Mouse (Mus musculus) adrenal gland, adult 8-10 months (tissue): Measurements from ENCODE around the gene Prdm11. TPM values are rescaled to one million over a fixed set of nuclear protein-coding genes. Genes with fewer than 3 reads are reported as not detected.
A peak's percentile ranks its signal among the peaks of the same experiment; 100 is the strongest.

Experiments used
- DNase-seq: peaks from one replicate; pipeline ENCODE4 v3.0.0; 2022
- total RNA-seq, 4 experiments: library from RNA; stranded (reverse); gene quantifications; 2 replicates each; pipeline ENCODE4 v1.2.4; 2022

Prdm11 gene
- total RNA-seq = 10 to 100 TPM; 49.7 to 97.8 (median 69.9) TPM

DNA sequence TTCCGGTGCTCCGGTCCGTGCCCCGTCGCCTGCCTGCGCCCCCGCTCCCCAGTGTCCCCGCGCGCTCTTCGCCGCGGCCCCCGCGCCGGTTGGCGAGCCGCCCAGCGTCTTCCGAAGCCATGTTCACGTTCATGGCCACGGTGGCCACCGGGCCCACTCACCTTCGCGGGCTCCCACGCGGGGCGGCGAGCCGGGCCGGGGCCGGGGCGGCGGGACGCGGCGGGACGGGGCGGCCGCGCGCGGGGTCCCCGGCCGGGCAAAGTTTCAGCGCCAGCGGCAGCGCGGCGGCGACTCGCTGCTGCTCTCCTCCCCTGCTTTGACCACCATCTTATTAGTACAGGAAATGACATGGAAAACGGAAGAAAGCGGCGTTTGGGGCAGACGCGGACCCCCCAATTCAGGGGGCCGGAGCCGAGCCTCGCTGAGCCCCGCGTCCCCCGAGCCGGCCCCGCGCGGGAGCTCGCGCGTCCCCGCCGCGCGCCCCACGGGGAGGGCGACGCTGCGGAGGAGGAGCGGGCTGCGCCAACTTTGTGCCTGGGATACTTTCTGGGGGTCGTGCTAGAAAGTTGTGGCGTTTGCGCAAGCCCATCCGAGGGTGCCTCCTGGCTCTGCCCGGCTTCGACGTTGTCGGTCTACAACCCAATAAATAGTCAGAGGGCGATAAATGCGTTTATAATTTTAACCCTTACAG is at the start of gene Prdm11:
Gene Prdm11, minus strand, starts transcription at position 350 of the 691 bp plus-strand sequence.
- no peak for DNase-seq

DNA sequence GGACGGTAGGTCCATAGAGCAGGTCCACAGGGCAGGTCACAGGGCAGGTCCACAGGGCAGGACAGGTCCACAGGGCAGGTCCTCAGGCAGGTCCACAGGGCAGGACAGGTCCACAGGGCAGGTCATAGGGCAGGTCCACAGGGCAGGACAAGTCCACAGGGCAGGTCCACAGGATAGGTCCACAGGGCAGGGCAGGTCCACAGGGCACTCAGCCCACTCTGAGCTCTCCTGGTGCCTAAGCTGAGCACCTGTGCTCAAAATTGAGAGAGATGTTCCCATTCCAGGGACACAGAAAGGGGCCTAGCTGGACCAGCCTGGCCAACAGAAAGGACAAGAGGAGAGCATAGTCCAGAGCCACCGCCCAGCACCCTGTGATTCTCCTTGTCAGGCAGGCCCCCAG is 46.4 kb upstream of the Prdm11 start:
- no peak for DNase-seq

DNA sequence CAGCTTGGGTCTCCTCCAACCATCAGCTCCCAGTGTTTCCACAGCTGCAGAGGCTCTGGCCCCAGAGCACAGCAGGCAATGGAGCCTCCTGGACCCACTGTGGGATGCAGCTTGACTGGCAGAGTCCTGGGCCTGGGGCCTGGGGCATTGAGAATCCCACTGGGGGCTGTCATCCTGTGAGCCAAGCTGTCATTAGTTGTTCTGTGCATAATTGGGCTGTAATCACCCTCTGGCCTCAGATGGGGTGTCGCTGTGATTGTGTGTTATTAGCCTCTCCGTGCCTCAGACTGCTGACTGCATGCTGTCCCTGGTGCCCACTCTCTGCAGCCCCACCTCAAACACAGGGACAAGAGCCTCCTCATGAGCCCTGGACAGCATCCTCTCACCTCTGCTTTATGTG is 45.7 kb upstream of the Prdm11 start:
- no peak for DNase-seq

DNA sequence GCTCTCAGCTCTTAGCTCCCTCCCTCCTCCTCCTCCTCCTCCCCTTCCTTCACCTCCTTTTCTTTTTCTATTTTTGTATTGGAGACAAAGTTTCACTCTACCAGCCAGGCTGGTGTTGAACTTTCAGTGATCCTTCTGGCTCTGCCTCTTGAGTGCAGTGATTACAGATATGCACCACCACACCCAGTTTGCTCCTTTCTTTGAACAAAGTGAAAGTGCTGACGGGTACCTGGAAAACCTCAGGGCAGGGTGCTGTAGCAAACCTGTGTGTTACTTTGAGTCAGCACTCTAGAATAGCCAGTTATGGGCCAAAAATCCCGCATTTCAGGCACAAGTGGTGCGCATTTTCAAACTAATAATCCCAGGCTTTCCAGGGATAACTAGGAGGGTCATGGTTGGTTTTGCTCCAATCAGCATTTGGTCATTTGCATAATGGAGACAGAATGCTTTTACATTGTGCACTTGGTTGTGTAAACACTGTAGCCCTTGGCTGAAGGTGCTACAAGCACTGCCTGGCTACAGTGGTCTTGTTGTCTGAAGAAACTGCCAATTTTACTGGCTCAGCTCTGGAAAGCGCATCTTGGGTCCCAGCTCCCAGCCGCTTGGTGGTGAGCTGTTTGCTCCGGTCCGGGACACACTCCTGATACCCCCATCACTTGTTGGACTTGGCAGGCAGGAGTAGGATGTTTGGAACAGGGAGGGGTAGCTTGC is 43.6 kb upstream of the Prdm11 start:
- no peak for DNase-seq

DNA sequence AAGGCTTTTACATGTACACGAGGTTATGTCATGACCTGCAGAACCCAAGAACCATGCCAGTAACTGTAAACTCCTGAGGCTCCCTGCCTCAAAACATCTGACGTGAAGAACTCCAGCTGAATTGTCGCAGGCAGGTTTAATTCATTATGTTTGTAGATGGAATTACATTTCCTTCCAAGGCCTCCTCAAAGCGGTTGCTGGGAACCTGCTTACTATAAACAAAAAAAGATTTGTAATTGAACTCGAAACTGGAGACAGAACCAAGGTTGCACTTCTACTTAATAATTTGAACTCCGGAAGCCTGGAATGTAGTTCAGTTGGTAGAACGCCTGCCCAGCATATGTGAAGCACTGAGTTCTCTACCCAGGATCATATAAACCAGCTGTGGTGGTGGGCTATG is 42.0 kb upstream of the Prdm11 start:
- DNase-seq = no peak

DNA sequence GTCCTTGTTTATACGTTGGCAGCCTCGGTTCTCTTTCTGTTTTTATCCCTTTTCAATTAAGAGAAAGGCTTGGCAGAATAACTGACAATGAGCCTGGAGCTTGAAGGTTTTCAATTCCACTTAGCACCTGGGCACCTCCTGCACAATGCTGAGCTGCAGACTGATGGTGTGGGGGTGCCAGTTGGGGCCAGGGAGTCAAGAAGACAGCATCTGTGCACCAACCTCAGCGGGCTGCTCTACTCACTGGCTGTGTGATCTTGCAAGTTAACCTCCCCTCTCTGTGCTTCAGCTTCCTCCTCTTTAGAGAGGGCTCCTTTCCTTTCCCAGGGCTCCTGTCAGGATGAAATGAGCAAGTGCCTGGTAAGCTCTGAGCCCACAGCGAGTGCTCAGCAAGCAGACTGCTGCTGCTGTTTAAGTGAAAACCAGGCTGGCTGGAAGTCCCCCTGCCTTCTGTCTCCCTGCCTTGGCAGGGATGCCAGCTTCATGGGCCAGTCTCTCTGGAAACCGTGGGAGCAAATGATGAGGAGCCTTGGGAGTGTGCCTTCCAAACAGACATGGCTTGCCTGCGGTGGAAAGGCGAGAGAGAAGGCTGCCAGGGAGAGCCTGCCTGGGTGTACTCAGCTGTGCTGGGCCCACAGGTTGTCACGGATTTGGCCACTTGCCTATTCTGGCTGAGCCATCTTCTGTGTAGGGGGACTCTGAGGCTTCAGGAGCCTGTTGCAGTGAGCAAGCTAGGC is 39.5 kb upstream of the Prdm11 start:
- no peak for DNase-seq

DNA sequence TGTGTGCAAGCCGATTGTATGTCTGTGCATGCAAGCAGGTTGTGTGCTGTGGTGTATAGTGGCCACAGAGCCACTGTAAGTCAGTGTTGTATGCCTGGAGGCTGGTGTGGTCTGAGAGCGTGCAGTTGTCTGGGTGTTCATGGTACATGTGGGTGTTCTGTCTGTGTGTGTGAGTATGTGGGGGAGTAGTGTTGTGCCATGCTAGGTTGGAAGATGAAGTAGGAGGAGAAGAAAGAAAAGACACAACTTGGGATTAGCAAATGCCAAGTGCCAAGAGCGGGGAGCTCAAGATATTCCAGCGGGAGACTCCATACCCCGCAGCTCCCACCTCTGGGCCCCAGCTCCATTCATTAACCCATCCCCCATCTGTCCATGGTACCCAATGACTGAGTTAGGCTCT is 38.5 kb upstream of the Prdm11 start:
- DNase-seq = no peak

DNA sequence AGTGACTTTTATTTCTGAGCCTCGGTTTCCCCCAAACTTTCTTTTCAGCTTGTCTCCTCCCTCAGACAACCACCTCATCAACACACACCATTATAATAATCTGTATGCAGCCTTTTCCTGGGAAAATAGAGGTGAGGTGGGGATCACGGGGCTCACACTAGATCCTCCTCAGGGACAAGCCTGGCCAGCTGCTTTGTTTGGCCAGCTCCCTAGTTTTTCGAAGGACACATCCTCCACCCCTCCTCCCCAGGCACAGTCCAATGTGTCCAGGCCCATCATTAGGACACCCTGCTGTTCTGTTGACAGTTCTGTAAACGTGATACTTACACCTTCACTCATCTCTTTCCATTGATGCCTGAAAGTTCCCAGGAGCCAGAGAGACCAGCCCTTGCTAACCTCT is 37.4 kb upstream of the Prdm11 start:
- DNase-seq = no peak

DNA sequence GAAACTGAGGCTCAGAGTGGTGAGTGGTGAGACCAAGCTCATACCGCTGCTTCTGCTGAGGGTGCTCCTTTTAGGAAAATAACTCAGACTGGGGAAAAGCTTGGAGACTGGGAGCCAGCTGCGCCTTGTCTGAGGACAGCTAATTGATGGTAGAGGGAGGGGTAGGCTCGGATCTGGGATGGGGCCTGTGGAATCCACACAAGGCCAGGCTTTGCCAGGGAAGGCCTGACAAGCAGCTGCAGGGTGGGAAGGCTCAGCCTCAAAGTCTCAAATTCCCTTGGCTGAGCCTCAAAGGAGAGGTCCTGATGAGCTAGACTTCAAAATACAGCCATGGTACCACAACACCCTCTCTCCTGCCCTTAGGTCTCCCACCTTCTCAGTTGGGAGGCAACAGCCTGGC is 36.9 kb upstream of the Prdm11 start:
- DNase-seq = no peak

DNA sequence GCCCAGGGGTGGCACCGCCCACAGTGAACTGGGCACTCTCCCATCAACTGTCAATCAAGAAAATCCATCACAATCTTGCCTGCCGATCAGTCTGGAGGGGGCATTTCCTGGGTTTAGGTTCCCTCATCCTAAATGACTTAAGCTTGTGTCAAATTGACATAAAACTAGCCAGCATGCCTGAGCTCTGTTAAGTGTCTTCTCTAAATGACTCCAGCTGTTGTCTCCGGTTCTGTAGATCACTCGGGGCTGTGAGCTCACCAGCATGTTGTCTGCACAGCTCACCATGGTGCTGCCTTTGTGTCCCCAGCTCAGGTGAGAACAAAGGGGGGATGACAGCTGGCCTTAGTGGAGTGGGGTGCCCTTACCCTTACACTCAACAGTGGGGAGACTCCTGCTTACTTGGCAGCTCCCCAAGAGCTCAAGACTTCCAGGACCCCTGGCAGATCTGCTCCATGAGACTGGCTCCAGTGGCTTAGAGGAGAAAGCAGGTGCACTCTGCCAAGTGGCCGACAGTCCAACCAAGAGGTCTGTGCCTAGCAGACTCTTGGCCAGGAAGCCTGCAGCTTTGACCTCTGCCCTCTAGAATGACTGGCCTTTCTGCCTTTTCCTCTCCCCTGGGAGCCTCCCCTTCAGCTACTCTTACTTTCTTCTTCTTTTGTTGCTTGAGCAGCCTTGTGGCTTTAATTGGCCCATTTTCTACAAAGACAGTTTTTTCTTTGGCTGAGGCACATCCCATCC is 35.1 kb upstream of the Prdm11 start:
- DNase-seq = no peak

DNA sequence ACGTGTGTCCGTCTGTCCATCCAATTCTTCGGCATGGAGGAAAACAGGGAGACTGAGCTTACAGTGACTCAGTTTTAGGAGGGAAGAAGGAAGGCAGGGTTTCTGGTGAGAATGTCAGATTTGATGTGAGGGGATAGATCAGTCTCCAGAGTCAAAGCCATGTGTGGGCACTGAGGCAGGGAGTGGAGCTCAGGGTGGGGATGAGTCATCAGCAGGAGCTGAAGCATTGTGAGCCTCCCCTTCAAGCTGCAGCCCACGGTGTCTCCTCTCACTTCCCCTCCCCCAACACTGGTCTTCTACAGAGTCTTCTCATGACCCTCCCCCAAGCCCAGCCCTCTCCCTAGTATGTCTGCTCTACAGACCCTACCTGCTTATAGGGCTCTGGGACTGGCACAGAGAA is 33.4 kb upstream of the Prdm11 start:
- DNase-seq = no peak

DNA sequence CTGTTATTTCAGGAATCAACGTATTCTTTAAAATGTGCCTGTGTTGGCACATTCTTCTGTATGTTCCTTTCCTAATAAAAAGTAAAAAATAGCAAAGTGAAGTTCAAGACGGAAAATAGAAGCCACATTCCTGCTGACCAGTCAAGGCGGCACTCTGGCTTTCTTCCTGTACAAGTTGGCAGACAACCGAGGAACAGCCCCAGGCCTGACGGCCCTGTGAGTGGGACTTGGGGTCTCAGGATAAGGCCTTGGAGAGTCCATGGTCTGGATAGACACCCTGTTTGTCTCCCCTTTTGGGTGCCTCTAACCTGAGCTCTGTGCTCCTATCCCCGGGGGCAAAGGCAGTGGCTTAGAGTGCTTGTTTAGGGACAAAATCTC is 30.6 kb upstream of the Prdm11 start:
- DNase-seq = no peak

DNA sequence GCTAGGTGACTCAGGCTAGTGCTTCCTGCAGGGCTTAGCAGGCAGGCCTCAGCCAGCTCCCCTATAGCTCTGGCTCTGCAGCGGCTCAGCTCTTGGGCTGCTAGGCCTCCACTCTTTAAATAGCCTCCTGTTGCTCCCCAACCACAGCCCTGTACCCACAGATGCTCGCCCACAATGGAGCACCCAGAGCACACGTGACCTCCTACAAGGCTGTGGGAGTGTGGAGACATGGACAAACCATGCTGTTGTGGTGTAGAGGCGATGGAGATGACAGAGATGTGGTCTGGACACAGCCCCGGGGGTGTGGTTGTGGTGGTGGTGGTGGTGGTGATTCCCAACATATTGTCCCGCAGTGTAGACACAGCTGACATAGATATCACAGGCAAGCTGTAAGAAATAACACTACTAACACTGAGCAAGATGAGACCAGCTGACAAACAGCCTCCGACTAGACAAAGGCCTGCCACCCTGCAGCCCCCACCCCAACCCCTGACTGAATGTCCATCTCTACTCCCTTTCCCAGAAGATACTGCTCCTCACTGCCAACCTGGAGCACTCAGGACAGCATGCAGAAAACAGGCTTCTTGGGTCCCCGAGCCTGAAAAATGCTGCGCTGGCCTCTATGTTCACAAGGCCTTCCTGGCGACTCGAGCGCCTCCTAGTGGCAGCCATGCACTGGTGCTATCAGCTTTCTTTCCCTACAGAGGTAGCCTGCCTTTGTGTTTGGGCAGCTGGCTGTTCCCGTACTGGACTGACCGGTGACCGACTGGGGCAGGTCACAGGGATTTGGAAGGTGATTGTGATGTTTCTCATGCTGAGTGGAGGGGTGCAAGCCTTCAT is 30.0 kb upstream of the Prdm11 start:
- no peak for DNase-seq

DNA sequence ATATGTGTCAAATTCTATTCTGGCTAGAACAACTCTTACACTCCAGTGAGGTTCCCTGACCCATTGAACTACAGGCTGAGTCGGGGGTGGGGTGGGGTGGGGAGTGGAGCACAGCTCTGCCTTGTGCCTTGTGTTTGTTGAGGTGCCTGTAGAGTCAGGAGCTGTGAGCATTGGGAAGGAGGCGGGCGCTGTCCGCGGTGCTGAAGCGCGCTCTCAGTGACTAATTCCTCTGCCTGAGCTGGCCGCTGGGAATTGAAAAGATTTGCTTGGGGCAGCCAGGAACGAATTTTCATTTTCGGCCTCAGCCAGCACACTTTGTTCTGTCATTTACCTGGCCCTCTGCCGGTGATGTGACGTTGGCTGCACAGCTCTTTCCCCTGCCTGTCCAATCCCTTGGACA is 25.7 kb upstream of the Prdm11 start:
- DNase-seq = peak; percentile 60

DNA sequence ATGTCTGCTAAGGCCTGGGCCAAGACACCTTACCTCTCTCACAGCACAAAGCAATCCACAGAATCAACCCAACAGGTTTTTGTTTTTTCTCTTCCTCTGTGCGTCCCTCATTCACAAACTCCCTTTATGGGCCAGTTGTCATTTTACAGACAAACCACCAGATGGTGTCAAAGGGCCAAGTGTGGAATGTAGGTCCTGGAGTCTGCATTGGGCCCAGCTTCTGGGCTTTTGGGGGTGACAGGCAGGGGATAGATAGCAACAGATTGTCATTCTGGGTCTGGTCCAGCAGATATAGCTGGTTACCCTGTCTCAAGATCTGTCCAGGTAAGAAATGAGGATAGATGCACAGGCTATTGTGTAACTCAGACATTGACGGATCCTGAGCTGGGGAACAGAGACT is 23.0 kb upstream of the Prdm11 start:
- DNase-seq = no peak

DNA sequence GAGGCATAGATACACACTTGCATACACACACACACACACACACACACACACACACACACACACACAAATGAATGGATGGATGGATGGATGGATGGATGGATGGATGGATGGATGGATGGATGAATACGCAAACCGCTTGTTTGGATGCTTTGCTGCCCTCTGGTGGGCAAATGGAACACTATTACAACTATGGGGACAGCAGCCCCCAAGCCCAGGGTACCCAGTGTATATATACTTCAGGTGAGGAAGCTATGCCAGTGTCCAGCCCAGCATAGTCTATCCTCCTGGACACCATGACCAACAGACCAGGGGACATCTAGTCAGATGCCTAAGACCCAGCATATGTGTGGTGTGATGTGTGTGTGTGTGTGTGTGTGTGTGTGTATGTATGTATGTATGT is 17.4 kb upstream of the Prdm11 start:
- no peak for DNase-seq

DNA sequence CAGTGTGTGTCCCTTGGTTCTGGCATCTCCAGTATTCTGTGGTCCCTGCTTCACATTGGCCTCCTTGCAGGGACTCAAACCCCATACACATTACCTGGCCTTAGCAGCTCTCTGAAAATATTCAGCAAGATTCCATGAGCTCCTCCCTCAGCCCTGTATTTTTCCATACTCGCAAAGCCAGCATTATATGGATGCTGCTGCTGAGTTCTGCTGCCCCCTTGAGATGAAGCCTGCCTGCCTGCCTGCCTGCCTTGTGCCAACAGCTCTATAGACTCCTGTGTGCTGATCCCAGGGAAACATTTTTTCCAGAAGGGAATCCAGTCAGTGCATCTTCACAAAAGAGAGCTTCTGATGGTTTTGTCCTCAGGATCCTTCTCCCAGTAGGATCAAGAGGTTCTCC is 5.9 kb upstream of the Prdm11 start:
- no peak for DNase-seq

DNA sequence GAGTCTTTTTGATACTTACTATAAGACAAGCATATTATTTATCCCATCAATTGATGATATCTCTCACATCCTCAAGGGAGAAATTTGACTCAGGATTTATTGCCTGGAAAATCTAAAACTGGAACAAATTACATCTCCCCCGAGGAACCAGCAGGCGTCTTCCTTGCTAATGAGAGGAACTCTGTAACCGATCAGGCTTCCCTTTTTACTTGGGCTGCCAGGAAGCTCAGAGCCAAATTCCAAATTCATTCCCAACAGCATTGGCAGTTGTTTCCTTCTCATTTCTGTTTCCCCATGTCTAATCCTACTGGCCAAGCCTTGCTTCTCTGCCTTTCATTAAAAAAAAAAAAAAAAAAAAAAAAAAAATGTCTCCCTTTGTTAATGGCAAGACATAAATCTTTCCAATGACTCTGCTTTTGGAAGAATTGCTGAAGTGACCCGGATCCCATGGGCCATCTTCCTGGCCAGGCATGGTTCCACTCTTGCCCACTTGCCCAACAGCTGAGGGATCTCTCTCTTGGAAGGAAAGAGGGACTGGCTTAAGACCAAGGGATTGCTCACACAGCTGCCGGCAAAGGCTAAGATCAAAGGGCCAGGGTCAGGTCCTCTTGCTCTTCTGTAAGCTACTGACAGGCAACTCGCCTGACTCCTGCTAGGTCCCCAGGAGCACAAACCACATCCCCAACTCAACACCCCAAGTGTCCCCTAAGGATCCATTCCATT is 2.8 kb upstream of the Prdm11 start:
- DNase-seq = peak; percentile 85

DNA sequence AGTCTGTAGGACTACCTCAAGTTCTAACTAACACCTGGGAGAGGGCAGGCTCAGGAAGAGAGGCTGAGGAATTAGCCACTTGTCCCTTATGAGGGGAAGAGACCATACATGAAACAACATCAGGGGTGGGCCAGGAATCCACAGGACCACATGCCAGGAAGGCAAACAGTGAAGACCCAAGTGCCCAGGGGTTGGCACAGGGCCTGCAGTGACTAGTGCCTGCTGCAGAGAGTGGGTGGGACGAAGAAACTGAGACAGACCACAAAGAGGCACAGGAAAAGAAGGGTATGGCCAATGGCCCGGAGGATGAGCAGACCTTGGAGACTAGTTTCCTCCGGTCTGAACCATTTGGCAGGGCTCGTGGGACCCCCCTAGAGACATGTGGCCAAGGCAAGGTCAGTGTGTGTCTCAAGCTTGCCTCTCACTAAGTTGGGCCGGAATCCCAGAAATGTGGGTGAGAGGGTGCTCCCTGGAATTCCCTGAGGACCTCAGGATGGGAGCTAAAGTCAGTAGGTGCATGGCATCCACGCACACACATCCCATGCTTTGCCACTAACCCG is 1.6 kb upstream of the Prdm11 start:
- DNase-seq = no peak

DNA sequence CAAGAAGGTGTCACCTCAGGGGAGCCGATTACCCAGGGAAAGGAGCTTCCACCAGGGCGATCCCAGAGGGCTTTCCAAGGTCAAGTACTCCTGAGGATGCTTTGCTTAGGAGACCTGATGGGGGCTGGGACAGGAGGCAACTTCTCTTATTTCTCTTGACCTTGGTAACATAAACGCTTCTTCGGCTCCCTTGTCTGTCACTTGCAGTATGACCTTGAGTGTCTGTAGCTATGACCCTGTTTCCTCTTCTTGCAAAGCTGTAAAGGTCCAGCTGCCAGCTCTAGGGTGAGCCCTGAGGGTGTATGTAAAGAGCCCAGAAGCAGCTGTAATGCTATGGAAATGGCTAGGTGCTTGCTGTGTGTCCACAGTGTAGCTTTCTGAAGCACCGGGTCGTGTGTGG is 1.1 kb upstream of the Prdm11 start:
- no peak for DNase-seq

DNA sequence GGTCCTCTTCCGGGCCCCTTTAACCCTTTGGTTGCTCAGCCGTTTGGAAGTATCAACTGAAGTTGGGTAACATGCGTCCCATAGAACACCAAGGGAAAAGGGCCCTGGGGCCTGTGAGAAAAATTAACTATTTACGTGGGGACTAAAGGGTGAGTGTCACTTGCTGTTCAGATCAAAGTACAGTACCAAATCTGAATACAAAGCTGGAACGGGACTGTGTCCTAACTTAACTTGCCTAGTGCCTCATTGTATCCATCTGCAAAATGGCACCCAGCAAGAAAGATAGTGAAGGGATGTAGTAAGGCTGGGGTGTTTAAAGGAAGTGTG is 505 bp upstream of the Prdm11 start:
- DNase-seq = no peak
